Mouse (Mus musculus): ENCODE data around the gene Met. TPM values are rescaled to one million over a fixed set of nuclear protein-coding genes. Genes with fewer than 3 reads are reported as not detected.

The Met gene
- total and polyA plus RNA-seq, 3 experiments: 0.13 to 0.53 (median 0.26) TPM

DNA sequence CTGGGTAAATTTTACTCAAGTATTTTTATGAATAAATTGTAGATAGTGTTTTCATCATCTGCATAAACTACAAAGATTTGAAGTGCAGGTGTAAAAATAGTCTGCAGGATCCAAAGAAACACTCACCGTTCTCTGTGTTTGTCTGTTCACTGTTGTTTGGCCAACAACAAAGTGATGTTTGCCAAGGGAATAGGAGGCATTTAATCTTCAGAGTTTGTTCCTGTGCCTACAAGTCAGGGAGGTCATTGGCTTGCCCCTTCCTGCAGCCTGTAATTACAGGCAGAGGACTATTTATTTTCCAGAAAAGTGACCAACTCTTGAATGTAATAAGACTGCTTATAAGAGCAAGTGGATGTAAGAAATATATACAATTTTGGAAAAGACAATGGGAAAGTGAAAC lies 38.7 kb downstream of the Met start:
- 0 out of 4 replicates have a peak, but pooled peaks cover 0 to 3% of the 10 kb centered on the region in 2 experiments for H3K4me1 ChIP-seq (ENCODE audit: control insufficient read depth in 1 of 2, insufficient read depth in 2 of 2)
- dilution Hi-C loops (cut with MboI; ENCODE audit: extremely low pct_ligation_motif_present, extremely low pct_unique_long_range_greater_than_20kb, low sequenced_read_pairs) (no loop called here), in situ Hi-C loops (cut with MboI; ENCODE audit: low pct_ligation_motif_present, low pct_unique_long_range_greater_than_20kb, low sequenced_read_pairs) (no loop called here)
- H3K79me2 ChIP-seq (replicated peaks; ENCODE audit: control insufficient read depth, extremely low read depth, insufficient read depth, poor library complexity, severe bottlenecking): no peaks in the 10 kb centered on the region
- no peaks in the 10 kb centered on the region for H3K36me3 ChIP-seq (replicated peaks in 1 of 2; ENCODE audit: control insufficient read depth in 1 of 2, insufficient read depth in 1 of 2, low read length in 1 of 2)
- DNase-seq (ENCODE audit: extremely low read depth): no peak
- H3K4me2 ChIP-seq (ENCODE audit: insufficient read depth, low read depth, poor library complexity, severe bottlenecking): no peak overlapping the region
- no peak for TF ChIP-seq IRF4 (IDR thresholded peaks at IDR 0.05; ENCODE audit: low read depth, low read length)
- no peak for TF ChIP-seq MYC (IDR thresholded peaks at IDR 0.05; ENCODE audit: low read depth, low read length)
- no peak for TF ChIP-seq TBP (conservative IDR thresholded peaks at IDR 0.05; ENCODE audit: low read depth, low read length)
- no peak for TF ChIP-seq CHD2 (IDR thresholded peaks at IDR 0.05; ENCODE audit: low read length)
- TF ChIP-seq MXI1 (IDR thresholded peaks at IDR 0.05; ENCODE audit: low read depth, low read length): no peak
- TF ChIP-seq E2F4 (IDR thresholded peaks at IDR 0.05; ENCODE audit: insufficient replicate concordance, low read depth, low read length): no peak
- TF ChIP-seq GABPA (IDR thresholded peaks at IDR 0.05; ENCODE audit: insufficient replicate concordance, low read depth, low read length): no peak
- TF ChIP-seq NELFE (IDR thresholded peaks at IDR 0.05; ENCODE audit: low read depth, low read length): no peak
- TF ChIP-seq JUN (IDR thresholded peaks at IDR 0.05; ENCODE audit: insufficient read depth, low read depth, low read length): no peak
- no peak for TF ChIP-seq TCF12 (IDR thresholded peaks at IDR 0.05; ENCODE audit: low read depth, low read length)
- no peak for TF ChIP-seq SMC3 (IDR thresholded peaks at IDR 0.05; ENCODE audit: low read depth, low read length)
- TF ChIP-seq KAT2A (IDR thresholded peaks at IDR 0.05; ENCODE audit: insufficient replicate concordance, low read length): no peak
- no peak for TF ChIP-seq ELF1 (IDR thresholded peaks at IDR 0.05; ENCODE audit: low read depth, low read length)
- TF ChIP-seq BHLHE40 (IDR thresholded peaks at IDR 0.05; ENCODE audit: low read depth, low read length): no peak
- TF ChIP-seq POLR2A (IDR thresholded peaks at IDR 0.05; ENCODE audit: low read depth, low read length): no peak
- no peak for TF ChIP-seq UBTF (IDR thresholded peaks at IDR 0.05; ENCODE audit: low read depth, low read length)
- no peak for TF ChIP-seq CTCF (conservative IDR thresholded peaks at IDR 0.05 in 1 of 2, IDR thresholded peaks at IDR 0.05 in 1 of 2; ENCODE audit: low read depth in 2 of 2, low read length in 2 of 2)
- no peak for TF ChIP-seq ZKSCAN1 (IDR thresholded peaks at IDR 0.05; ENCODE audit: borderline replicate concordance, low read depth, low read length)
- no peak overlapping the region for H3K9ac ChIP-seq (ENCODE audit: insufficient read depth, low read depth)
- H3K9me3 ChIP-seq (replicated peaks; ENCODE audit: low read length): no peaks in the 10 kb centered on the region
- H3K27me3 ChIP-seq (replicated peaks): no peaks in the 10 kb centered on the region
- no peak overlapping the region for H3K4me3 ChIP-seq (replicated peaks in 1 of 3; ENCODE audit: low read depth in 2 of 3, low read length in 2 of 3, poor library complexity in 1 of 3)
- no peak overlapping the region for H3K27ac ChIP-seq (ENCODE audit: insufficient read depth, low read depth)

DNA sequence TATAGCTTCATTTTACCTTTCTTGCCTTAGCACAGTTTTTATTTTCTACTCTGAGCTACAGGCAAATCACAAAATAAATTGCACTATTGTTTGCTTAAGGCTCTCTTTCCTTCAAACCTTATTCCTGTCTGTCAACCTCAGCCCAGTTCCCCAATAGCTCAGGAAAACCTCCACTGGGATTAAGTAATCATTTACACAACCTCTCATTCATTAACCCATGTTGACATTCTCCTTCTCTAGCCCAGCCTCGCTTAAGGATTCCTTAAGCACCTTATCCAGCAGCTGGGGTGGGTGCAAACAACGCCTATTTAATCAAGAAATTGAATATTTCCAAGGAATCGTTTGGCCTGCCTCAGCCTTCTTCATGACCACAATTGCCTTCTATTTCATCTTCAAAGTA lies 40.1 kb downstream of the Met start:
- Histone ChIP-seq H3K4me2 (ENCODE audit: insufficient read depth, low read depth, poor library complexity, severe bottlenecking) (no peak overlapping the region), H3K9ac (ENCODE audit: insufficient read depth, low read depth) (no peak overlapping the region), H3K27ac (ENCODE audit: insufficient read depth, low read depth) (no peak overlapping the region), H3K9me3 (replicated peaks; ENCODE audit: low read length) (no peaks in the 10 kb centered on the region), H3K27me3 (replicated peaks) (no peaks in the 10 kb centered on the region), H3K4me3 (replicated peaks in 1 of 3; ENCODE audit: low read depth in 2 of 3, low read length in 2 of 3, poor library complexity in 1 of 3) (no peak overlapping the region), H3K36me3 (replicated peaks in 1 of 2; ENCODE audit: control insufficient read depth in 1 of 2, insufficient read depth in 1 of 2, low read length in 1 of 2) (no peaks in the 10 kb centered on the region), H3K4me1 (ENCODE audit: control insufficient read depth in 1 of 2, insufficient read depth in 2 of 2) (0 out of 4 replicates have a peak, but pooled peaks cover 0 to 3% of the 10 kb centered on the region in 2 experiments), H3K79me2 (replicated peaks; ENCODE audit: control insufficient read depth, extremely low read depth, insufficient read depth, poor library complexity, severe bottlenecking) (no peaks in the 10 kb centered on the region)
- in situ Hi-C loops (cut with MboI; ENCODE audit: low pct_ligation_motif_present, low pct_unique_long_range_greater_than_20kb, low sequenced_read_pairs) (no loop called here), dilution Hi-C loops (cut with MboI; ENCODE audit: extremely low pct_ligation_motif_present, extremely low pct_unique_long_range_greater_than_20kb, low sequenced_read_pairs) (no loop called here)
- TF ChIP-seq GABPA (IDR thresholded peaks at IDR 0.05; ENCODE audit: insufficient replicate concordance, low read depth, low read length) (no peak), RCOR1 (conservative IDR thresholded peaks at IDR 0.05; ENCODE audit: low read depth, low read length) (no peak), E2F4 (IDR thresholded peaks at IDR 0.05; ENCODE audit: insufficient replicate concordance, low read depth, low read length) (no peak), MYC (IDR thresholded peaks at IDR 0.05; ENCODE audit: low read depth, low read length) (no peak), TCF12 (IDR thresholded peaks at IDR 0.05; ENCODE audit: low read depth, low read length) (no peak), TBP (conservative IDR thresholded peaks at IDR 0.05; ENCODE audit: low read depth, low read length) (no peak), KAT2A (IDR thresholded peaks at IDR 0.05; ENCODE audit: insufficient replicate concordance, low read length) (no peak), CHD1 (IDR thresholded peaks at IDR 0.05; ENCODE audit: low read depth, low read length) (no peak), MAZ (IDR thresholded peaks at IDR 0.05; ENCODE audit: low read depth, low read length) (no peak), NRF1 (IDR thresholded peaks at IDR 0.05; ENCODE audit: low read depth, low read length) (no peak), ZC3H11A (IDR thresholded peaks at IDR 0.05; ENCODE audit: low read depth, low read length) (no peak), CTCF (conservative IDR thresholded peaks at IDR 0.05 in 1 of 2, IDR thresholded peaks at IDR 0.05 in 1 of 2; ENCODE audit: low read depth in 2 of 2, low read length in 2 of 2) (no peak), SIN3A (IDR thresholded peaks at IDR 0.05; ENCODE audit: low read length) (no peak), CHD2 (IDR thresholded peaks at IDR 0.05; ENCODE audit: low read length) (no peak)
- no peak for DNase-seq (ENCODE audit: extremely low read depth)
